Mouse (Mus musculus): ENCODE data around the gene Riiad1.

GRCm38 (mm10) chr3:94477444-94477843, 2.7 kb downstream of the Riiad1 start:
- TF ChIP-seq EP300 (IDR thresholded peaks at IDR 0.05): no peak
- no peak for TF ChIP-seq CTCF (IDR thresholded peaks at IDR 0.05)

All from lung, postnatal 0 days (tissue).